In the genomic region with DNA sequence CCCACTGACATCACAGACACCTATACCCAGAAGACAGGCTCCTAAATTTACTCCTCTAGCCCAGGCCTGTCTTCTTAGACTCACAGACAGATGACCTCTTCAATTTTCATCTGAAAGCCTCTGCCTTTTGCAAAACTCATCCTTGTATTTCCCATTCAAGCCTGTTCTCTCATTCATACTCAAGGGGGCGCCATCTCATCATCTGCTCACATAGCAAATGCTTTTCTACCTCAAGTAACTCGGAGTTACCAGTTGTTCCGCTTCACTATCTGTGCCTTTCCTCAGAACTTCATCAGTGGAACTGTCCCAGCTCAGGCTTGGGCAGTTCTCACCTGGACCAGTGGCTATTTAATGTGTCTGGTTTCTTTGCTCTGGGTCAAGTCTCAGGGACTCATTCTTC, we compare ENCODE assay signal across 7 mouse cellular contexts.
DNase-seq lines count a peak whose midpoint lies in the region; ATAC-seq and TF ChIP-seq lines count a peak whose summit lies in the region.

No protein-coding gene starts in this region.

- H3K4me1 ChIP-seq in liver, adult 2 months (ENCODE audit: control insufficient read depth, insufficient read depth, low read length), result no peaks in the 10 kb centered on the region
- no peaks in the 10 kb centered on the region for H3K4me1 ChIP-seq in liver, embryonic 11.5 days (replicated peaks; ENCODE audit: control insufficient read depth, insufficient read depth, low read length)
- H3K4me1 ChIP-seq in lung, embryonic 14.5 days (ENCODE audit: insufficient read depth), result no peaks in the 10 kb centered on the region

- H3K9me3 ChIP-seq in liver, embryonic 11.5 days (ENCODE audit: control insufficient read depth, low read length), result no peaks in the 10 kb centered on the region; the same call in 1 of the 2 replicates
- H3K9me3 ChIP-seq in lung, embryonic 14.5 days (ENCODE audit: low read depth, low read length), result no peaks in the 10 kb centered on the region

- TF ChIP-seq CTCF in liver, adult 2 months (IDR thresholded peaks at IDR 0.05; ENCODE audit: low read depth, low read length), result no peak
- TF ChIP-seq CTCF in lung, embryonic 14.5 days (IDR thresholded peaks at IDR 0.05; ENCODE audit: low read depth), result peak; percentile 77

- H3K36me3 ChIP-seq in liver, adult 2 months (ENCODE audit: control insufficient read depth, insufficient read depth, low read length), result no peaks in the 10 kb centered on the region
- no peaks in the 10 kb centered on the region for H3K36me3 ChIP-seq in liver, embryonic 11.5 days (ENCODE audit: control insufficient read depth, insufficient read depth, low read length)
- no peaks in the 10 kb centered on the region for H3K36me3 ChIP-seq in lung, embryonic 14.5 days (ENCODE audit: insufficient read depth)

- no peaks in the 10 kb centered on the region for H3K27me3 ChIP-seq in liver, adult 2 months (ENCODE audit: control insufficient read depth, insufficient read depth, low read length)
- no peaks in the 10 kb centered on the region for H3K27me3 ChIP-seq in liver, embryonic 11.5 days (replicated peaks; ENCODE audit: control insufficient read depth, insufficient read depth, low read length)
- H3K27me3 ChIP-seq in lung, embryonic 14.5 days (ENCODE audit: insufficient read depth, low read length), result no peaks in the 10 kb centered on the region

- 17% methylated on average over 3 of the region's 3 CpGs for WGBS in liver, adult 2 months
- 9% methylated on average over 3 of the region's 3 CpGs for WGBS in liver, embryonic 11.5 days
- 16% methylated on average over 3 of the region's 3 CpGs for WGBS in lung, embryonic 14.5 days

- TF ChIP-seq POLR2A in liver, adult 2 months (IDR thresholded peaks at IDR 0.05; ENCODE audit: extremely low read depth, insufficient read depth, low read length), result no peak

- no peak overlapping the region for H3K4me3 ChIP-seq in liver, adult 2 months (ENCODE audit: insufficient read depth, low read depth, low read length)
- H3K4me3 ChIP-seq in liver, embryonic 11.5 days (ENCODE audit: low read depth, low read length), result no peak overlapping the region
- H3K4me3 ChIP-seq in lung, embryonic 14.5 days (ENCODE audit: low read depth, low read length), result no peak overlapping the region

- H3K27ac ChIP-seq in liver, adult 2 months (replicated peaks; ENCODE audit: insufficient read depth, low read depth, low read length), result no peak overlapping the region
- no peak overlapping the region for H3K27ac ChIP-seq in liver, embryonic 11.5 days (ENCODE audit: low read depth, low read length)
- no peak overlapping the region for H3K27ac ChIP-seq in lung, embryonic 14.5 days (ENCODE audit: low read depth)

- no peaks in the 10 kb centered on the region for H3K79me2 ChIP-seq in liver, adult 2 months (ENCODE audit: control insufficient read depth, insufficient read depth, low read length)

- H3K4me2 ChIP-seq in liver, embryonic 11.5 days, result no peak overlapping the region
- H3K4me2 ChIP-seq in lung, embryonic 14.5 days, result no peak overlapping the region

- no peak for ATAC-seq in liver, embryonic 11.5 days (replicated peaks; ENCODE audit: low FRiP score)
- no peak for ATAC-seq in lung, embryonic 14.5 days (ENCODE audit: insufficient read depth)

- DNase-seq in liver, adult 2 months (ENCODE audit: extremely low read depth, low read depth, low spot score), result peak; percentile 18
- DNase-seq in liver, embryonic 11.5 days (ENCODE audit: low spot score), result no peak
- peak; percentile 71 for DNase-seq in NIH3T3 (ENCODE audit: low read depth)
- peak; percentile 69 for DNase-seq in adrenal gland, postnatal 14 days
- peak; percentile 2 for DNase-seq in induced T-regulatory cell, adult 2 months (ENCODE audit: low read depth)
- peak; percentile 76 for DNase-seq in lung, embryonic 14.5 days
- DNase-seq in natural killer cell, adult 2 months (ENCODE audit: low spot score in 2 of 2), result no peak

- H3K9ac ChIP-seq in liver, adult 2 months (ENCODE audit: low read depth, low read length), result no peak overlapping the region
- no peak overlapping the region for H3K9ac ChIP-seq in liver, embryonic 11.5 days (ENCODE audit: low read depth, low read length)
- H3K9ac ChIP-seq in lung, embryonic 14.5 days, result no peak overlapping the region

Comparison
In these comparisons a context has a peak if more than half of its experiments do, and no peak if none do; other contexts are left out.
1. DNase-seq: peak in liver, adult 2 months (single experiment), NIH3T3 (single experiment), adrenal gland, postnatal 14 days (single experiment), induced T-regulatory cell, adult 2 months (single experiment) and lung, embryonic 14.5 days (single experiment); none in liver, embryonic 11.5 days (single experiment) and natural killer cell, adult 2 months (0 of 2).